Mouse (Mus musculus) lung, postnatal 25 days (tissue): ENCODE data around the gene Pax7.

Source experiments
- DNase-seq: peaks from one replicate; pipeline ENCODE4 v3.0.0; 2022; ENCODE audit warnings: low spot score

Gene Pax7

DNA sequence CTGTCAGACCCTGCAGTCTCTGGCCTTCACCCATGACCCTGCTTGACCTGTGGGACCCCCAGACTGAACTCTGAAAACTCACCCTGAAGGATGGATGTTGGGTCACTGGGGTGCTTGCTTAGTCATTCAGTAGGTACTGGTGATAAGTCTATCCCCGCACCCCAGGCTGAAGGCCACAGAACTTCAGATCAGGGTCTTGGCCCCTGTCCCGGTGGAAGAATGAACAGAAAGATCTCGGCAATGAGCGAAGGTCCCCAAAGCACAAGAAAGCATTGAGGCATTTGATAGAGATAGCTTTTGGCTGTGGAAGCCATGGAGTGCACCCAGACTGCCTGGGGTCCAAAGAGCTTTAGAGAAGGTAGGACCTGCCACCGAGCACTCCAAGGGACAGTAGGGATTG, 82.4 kb downstream of the Pax7 start:
- no peak for DNase-seq

DNA sequence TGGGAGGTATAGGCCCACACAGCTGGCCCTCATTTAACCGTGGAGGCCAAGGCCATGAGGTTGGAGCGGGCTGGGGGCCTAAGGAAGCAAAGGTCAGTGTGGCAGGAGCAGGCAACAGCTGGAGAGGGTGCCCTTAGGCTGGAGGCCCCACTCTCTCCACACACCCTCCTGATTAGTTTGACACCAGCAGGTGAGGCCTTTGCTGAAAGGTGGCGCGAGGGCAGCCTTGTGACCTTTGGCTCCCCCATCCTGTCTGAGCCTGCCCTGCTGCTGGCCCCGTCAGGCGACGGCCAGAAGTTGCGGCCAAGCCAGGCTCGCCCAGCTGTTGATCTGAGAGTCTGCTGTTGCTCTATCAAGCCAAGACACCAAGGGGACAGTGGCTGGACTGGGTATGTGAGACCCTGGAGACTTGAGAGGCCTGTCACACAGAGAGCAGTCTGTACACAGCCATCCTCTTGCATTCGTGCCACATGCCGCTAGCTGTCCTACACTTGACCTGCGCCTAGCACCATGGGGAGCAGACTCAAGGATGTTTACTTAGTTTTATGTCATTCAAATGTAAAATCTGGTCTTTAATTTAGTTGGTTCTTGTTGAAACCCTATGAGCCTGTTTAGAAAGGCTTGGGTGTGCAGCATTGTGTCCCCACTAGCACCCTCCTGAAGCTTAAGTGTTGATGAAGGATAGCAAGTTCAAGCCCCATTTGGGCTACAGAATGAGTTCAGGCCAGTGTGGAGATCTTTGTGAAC, 86.0 kb downstream of the Pax7 start:
- DNase-seq = no peak

DNA sequence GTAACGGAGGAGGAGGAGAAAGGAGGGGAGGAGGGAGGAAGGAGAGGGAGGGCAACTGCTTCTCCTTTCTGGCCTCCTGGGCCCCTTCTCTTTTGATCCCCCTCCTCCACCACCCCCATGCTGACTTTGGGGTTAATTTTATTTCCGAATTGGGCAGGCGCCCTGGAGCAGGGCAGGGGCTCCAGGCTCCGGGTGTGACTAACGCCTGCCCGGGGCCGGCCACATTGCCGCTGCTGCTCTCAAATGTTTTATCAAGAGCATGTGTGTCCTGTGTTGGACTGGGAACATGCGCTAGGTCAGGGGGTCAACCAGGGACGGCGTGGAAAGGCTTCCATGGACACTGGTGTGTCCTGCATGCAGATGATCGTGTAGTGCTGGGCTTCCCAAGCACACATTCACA, 87.2 kb downstream of the Pax7 start:
- DNase-seq = no peak

DNA sequence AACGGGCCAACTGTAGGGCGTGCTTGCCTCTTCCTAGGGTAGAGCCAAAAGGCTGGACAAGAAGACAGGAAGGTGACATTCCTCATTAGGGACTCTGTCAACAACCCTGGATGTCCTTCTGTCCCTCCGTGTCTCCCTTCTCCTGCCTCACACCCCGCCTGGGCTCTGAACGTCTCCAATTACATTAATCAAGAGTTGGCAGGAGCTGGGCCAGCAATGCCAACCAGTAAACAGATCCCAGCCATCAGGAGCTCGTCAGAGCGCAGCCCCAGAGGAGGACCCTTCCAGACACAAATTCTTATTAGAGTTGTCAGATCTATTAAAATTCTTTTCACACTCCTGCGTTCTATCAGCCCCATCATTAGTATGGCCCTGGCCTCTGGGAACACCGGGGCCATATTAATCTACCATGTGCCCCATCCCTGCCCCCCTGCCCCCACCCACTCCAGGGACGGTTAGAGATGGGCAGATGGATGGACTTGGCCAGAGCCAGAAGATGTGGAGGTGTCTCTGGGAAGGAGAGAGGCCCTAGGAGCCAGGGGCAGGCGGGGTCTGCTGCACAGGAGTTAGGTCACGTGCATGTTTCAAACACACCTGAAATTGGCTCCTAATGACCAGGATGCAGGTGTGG, 88.4 kb downstream of the Pax7 start:
- no peak for DNase-seq

GRCm38 (mm10) chr4:139743626-139744025, 89.7 kb downstream of the Pax7 start:
- DNase-seq = no peak

- no peak for DNase-seq
Observed at GRCm38 (mm10) chr4:139737035-139737434, 96.3 kb downstream of the Pax7 start.

- DNase-seq = no peak
Observed at GRCm38 (mm10) chr4:139727101-139727500, 106.2 kb downstream of the Pax7 start.

- DNase-seq = no peak
Observed at GRCm38 (mm10) chr4:139725421-139725820, 107.9 kb downstream of the Pax7 start.

GRCm38 (mm10) chr4:139724296-139724695, 109.0 kb downstream of the Pax7 start:
- DNase-seq = no peak

DNA sequence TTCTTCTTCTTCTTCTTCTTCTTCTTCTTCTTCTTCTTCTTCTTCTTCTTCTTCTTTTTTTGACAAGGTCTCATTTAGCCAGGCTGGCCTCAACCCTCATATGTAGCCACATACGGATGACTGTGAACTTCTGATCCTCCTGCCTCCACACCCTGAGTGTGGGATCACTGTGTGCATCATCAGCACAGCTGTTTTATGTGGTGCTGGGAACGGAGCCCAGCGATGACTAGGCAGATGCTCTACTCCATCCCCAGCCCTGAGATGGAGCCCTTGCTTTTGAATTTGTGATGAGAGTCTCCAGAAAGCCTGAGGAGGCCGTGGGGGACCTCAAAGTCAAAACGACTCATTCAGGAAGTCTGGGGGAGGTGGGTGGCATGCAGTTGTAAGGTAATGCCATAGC, 114.3 kb downstream of the Pax7 start:
- DNase-seq = no peak

- no peak for DNase-seq
Observed at GRCm38 (mm10) chr4:139716477-139717169, 116.7 kb downstream of the Pax7 start.

GRCm38 (mm10) chr4:139715241-139715932, 117.9 kb downstream of the Pax7 start:
- no peak for DNase-seq

DNA sequence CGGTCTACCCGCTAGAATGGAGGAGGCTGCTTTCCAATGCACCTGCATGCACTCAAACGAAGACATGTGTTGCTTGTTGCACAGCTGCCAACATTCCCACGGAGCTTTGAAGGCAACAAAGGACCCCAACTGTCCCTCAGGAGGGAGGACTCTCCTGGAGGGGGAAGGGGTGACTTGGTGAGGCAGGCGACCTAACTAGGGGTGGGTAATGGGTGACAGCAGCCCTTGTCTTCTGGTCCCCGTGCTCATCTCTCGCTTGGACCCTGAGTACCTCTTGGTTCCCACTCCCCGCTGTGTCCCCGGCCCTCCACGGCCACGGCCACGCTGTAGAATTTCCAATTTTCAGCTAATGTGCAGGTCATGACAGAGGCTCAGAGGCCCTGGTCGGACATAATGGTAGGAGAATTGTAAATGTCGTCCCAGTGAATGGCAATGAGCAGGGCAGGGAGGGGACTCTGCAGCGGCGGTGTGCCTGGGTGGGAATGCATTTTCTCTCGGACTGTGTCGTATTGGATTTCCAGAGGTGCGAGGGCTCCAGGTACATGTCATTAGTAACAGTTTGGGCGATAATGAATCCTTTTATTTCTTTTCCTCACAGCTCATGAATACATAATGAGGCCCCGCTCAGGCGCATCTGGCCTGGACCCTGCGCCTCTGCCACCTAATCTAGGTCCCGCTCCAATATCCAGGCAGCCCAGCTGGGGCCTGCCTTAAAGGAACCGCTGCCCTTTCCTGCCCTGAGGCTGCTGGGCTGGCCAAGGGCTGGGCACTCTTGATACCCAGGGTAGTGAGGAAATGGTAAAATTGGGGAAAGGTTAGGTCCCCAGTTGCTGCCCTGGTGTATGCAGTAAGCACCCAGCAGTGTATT, 122.6 kb downstream of the Pax7 start:
- no peak for DNase-seq

- DNase-seq = no peak
Observed at GRCm38 (mm10) chr4:139705986-139706385, 127.3 kb downstream of the Pax7 start.

GRCm38 (mm10) chr4:139703468-139703867, 129.9 kb downstream of the Pax7 start:
- no peak for DNase-seq

DNA sequence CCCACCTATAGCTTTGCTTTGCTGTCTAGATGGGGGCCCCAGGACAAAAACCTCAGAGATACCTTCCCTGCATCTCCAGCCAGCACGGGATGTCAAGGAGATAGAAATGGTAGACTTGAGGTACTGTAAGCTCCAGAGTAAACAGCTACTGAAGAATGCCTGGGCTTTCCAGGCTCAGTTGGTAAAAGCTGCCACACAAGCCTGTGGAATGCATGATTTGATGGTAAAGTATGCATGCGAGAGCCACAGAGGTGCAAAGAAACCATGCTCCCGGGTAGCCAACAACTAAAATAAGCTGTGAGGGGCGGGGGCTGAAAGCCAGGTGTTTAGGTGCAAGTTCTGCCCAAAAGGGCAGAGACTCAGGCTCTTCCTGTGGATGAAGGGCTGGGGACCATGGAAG, 130.4 kb downstream of the Pax7 start:
- no peak for DNase-seq

DNA sequence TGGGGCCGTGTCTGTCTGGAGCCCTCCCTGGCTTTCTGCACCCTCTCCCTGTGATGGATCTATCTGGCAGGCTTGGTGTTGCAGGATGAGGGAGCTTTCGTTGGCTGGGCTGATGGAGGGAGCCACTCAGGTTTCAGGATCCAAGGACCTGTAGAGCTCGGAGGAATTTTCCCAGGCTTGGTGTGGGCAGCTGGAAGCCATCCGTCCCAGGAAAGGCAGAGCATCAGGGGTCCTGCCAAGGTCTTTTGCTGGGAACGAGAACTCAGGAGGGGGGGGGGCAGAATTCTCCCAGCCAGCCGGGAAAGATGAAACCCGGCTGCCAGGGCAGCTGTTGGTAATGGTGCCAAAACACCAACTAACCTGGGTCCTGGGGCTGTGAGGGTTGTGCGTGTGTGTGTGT, 134.7 kb downstream of the Pax7 start:
- no peak for DNase-seq

DNA sequence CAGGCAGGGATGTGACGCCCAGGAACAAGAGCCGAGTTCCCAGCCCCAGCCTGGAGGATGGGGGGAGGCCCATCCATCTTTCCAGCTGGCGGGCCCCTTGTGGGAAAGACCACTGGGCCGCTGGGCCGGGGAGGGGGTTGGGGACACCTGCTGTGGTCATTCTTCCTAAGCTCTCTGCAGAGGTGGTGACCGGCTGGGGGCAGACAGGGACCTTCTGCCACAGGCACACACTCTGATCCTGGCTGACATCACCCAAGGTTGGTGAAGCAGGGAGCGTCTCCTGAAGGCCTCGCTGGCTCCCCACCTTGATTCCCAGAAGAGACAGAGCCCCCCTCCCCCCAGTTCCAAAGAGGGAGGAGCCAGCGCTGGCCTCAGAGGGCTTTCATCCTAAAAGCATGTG, 135.6 kb downstream of the Pax7 start:
- no peak for DNase-seq

- no peak for DNase-seq
Observed at GRCm38 (mm10) chr4:139693315-139693714, 140.0 kb downstream of the Pax7 start.

DNA sequence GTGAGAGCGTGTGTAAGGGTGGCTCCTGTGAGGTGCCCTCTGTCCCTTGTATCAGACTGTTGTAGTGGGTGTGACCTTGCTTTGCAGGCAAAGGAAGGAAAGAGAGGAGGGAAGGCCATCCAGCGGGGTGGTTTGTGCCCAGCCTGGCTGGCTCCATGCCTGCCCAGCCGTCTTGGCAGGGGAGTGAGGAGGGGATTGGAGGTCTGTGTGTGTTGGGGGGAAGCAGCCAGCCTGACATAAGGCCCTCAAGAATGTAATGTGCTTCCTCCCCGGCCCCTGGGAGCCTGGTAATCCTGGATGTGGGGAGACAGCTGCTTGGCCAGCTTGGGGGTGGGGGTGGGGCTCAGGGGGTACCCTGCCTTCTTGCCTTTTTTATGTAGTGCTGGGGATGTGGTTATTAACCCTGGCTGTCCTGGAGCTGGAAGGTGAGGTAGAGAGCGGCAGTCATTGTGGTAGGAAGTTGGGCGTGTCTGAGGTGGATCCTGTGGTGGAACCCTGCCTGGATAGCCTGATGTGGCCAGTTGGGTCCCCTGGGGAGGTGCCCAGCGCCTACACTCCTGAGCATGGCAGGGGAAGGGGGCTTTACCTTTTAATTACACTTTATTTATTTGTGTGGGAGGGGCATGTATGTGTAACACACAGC, 143.6 kb downstream of the Pax7 start:
- no peak for DNase-seq

DNA sequence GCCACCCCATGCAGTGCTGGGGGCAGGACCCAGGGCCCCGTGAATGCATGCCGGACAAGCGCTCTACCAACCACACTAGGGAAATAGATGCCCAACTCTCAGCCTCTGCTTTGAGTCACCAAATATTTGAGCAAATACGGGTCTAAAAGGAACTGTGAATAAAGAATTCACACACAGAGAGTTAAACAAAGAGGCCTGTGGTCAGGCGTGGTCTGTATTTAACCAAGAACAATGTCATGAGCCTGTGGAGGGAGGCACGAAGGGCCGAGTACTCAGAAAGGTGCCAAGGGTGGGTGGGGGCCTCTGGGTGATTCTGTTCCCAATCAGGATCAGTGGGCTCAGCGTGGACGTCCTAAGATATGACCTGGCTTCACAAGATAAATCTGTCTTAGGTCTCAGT, 145.3 kb downstream of the Pax7 start:
- DNase-seq = no peak
